Mouse (Mus musculus) heart, postnatal 0 days (tissue): ENCODE measurements at regions not wholly inside any gene's neighbourhood (a gene's known extent, or its start where the extent isn't known, plus 50 kb on each side); places are given as distances from the start of the nearest gene placed in this dataset.

Source experiments
- CTCF ChIP-seq: IDR thresholded peaks from 2 replicates; pipeline ENCODE4 v1.5.1; 2016; ENCODE audit warnings: antibody characterized with exemption, control low read depth, low read depth
- EP300 ChIP-seq: IDR thresholded peaks from 2 replicates; pipeline ENCODE4 v1.6.1; 2016; ENCODE audit warnings: antibody characterized with exemption, low read depth

DNA sequence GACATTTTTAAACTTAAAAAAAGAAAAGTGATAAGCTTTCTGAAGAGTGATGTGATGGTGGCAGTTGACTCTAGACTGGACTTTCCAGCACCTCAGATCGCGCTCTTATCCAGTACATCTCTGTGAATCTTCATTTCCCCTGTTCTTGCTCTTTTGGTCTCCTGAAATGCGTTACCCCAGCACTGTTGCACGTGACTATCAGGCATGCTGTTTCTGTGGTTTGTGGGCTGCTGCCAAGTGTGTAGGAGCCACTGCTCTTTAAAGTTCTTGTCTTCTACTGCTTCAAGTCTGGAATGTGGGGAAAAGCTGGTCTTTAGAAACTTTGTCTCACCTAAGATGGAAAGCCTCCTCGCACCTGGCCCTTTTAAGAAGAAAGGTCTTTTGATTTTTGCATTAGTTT lies 85.6 kb upstream of the Calcr start:
- TF ChIP-seq CTCF (no peak), EP300 (no peak)
